In genomic region chr7:137963470-137964095, GRCm38 (mm10) we compare ENCODE assay signal across 13 mouse cellular contexts.
A peak's percentile ranks its signal among the peaks of the same experiment; 100 is the strongest.
DNase-seq lines count a peak whose midpoint lies in the region.
"Had no signal": no experiment of that assay in that cellular context is flagged by ENCODE, and none has a peak within 500 bp of the region (broad histone marks: within the 10 kb centered on the region; RNA-seq: fewer than 3 reads in every experiment).

No protein-coding gene starts in this region.

- peak; percentile 6 to 11 for DNase-seq in heart, adult 18-20 months
- no peak for DNase-seq in heart, embryonic 10.5 days (ENCODE audit: low spot score)
- DNase-seq in brain, adult 2 months (ENCODE audit: low read depth, low spot score) = peak; percentile 77
- DNase-seq in cerebellum, postnatal 10 days = peak; percentile 39 to 54
- peak; percentile 8 to 14 for DNase-seq in left cerebral cortex, adult 8-10 months (ENCODE audit: low spot score in 2 of 2)
- DNase-seq in gastrocnemius, postnatal 10 days = no peak
- no peak for DNase-seq in spleen, postnatal 10 days (ENCODE audit: low spot score in 2 of 2)
- no peak for DNase-seq in ovary, postnatal 10 days (ENCODE audit: low spot score)
- DNase-seq: kidney, adult 2 months had no signal

- no peaks in the 10 kb centered on the region for H3K4me1 ChIP-seq in heart, embryonic 10.5 days
- H3K4me1 ChIP-seq: liver, embryonic 15.5 days had no signal

- no peak overlapping the region for H3K4me3 ChIP-seq in heart, embryonic 10.5 days
- H3K4me3 ChIP-seq: hindbrain, embryonic 10.5 days; liver, embryonic 15.5 days had no signal

- 47% methylated on average over 3 of the region's 3 CpGs for WGBS in heart, embryonic 10.5 days

- H3K27ac ChIP-seq in heart, embryonic 10.5 days = no peak overlapping the region
- H3K27ac ChIP-seq: hindbrain, embryonic 10.5 days; liver, embryonic 15.5 days; macrophage had no signal

- H3K27me3 ChIP-seq in heart, embryonic 10.5 days (ENCODE audit: insufficient read depth, poor library complexity, severe bottlenecking) = 0 out of 2 replicates have a peak, but pooled peaks cover 6% of the 10 kb centered on the region
- H3K27me3 ChIP-seq: liver, embryonic 15.5 days had no signal

- no peaks in the 10 kb centered on the region for H3K9me3 ChIP-seq in heart, embryonic 10.5 days
- H3K9me3 ChIP-seq: hindbrain, embryonic 10.5 days; liver, embryonic 15.5 days had no signal

- no peaks in the 10 kb centered on the region for H3K36me3 ChIP-seq in heart, embryonic 10.5 days
- H3K36me3 ChIP-seq: G1E; hindbrain, embryonic 10.5 days; liver, embryonic 15.5 days had no signal

Comparison
In these comparisons a context has a peak if more than half of its experiments do, and no peak if none do; other contexts are left out.
1. DNase-seq: peak in heart, adult 18-20 months (2 of 2), brain, adult 2 months (single experiment), cerebellum, postnatal 10 days (2 of 2) and left cerebral cortex, adult 8-10 months (2 of 2); none in heart, embryonic 10.5 days (single experiment), gastrocnemius, postnatal 10 days (single experiment), spleen, postnatal 10 days (0 of 2) and ovary, postnatal 10 days (single experiment).